Mouse (Mus musculus) thymus, postnatal 10 days (tissue): ENCODE measurements at regions not wholly inside any gene's neighbourhood (a gene's known extent, or its start where the extent isn't known, plus 50 kb on each side); places are given as distances from the start of the nearest gene placed in this dataset.

Experiments used
- DNase-seq, 2 experiments: peaks; one replicate each; pipeline ENCODE4 v3.0.0; 2021; ENCODE audit warnings: low spot score in 2 of 2

GRCm38 (mm10) chr4:142638733-142639339 is 399.6 kb upstream of the Kazn start:
- DNase-seq, result no peak

- DNase-seq, result no peak
These were observed 398.9 kb upstream of the Kazn start for GRCm38 (mm10) chr4:142638057-142638456.

- DNase-seq, result no peak
These were observed 395.2 kb upstream of the Kazn start for GRCm38 (mm10) chr4:142634398-142634797.

- no peak for DNase-seq
These were observed 394.6 kb upstream of the Kazn start for GRCm38 (mm10) chr4:142633667-142634350.

GRCm38 (mm10) chr4:142626503-142627194 is 387.4 kb upstream of the Kazn start:
- DNase-seq, result no peak

GRCm38 (mm10) chr4:142625456-142625855 is 386.3 kb upstream of the Kazn start:
- DNase-seq, result no peak

- no peak for DNase-seq
These were observed 383.1 kb upstream of the Kazn start for GRCm38 (mm10) chr4:142622151-142622861.

GRCm38 (mm10) chr4:142619396-142619795 is 380.2 kb upstream of the Kazn start:
- DNase-seq, result no peak

GRCm38 (mm10) chr4:142618770-142619169 is 379.6 kb upstream of the Kazn start:
- no peak for DNase-seq

GRCm38 (mm10) chr4:142617676-142618075 is 378.5 kb upstream of the Kazn start:
- DNase-seq, result no peak

GRCm38 (mm10) chr4:142616901-142617300 is 377.7 kb upstream of the Kazn start:
- DNase-seq, result no peak

GRCm38 (mm10) chr4:142605098-142605497 is 365.9 kb upstream of the Kazn start:
- DNase-seq, result no peak

- no peak for DNase-seq
These were observed 358.0 kb upstream of the Kazn start for GRCm38 (mm10) chr4:142597214-142597613.

- no peak for DNase-seq
These were observed 350.0 kb upstream of the Kazn start for GRCm38 (mm10) chr4:142589084-142589741.

- DNase-seq, result no peak
These were observed 349.4 kb upstream of the Kazn start for GRCm38 (mm10) chr4:142588418-142589083.

- DNase-seq, result no peak
These were observed 348.3 kb upstream of the Kazn start for GRCm38 (mm10) chr4:142587345-142588035.

- no peak for DNase-seq
These were observed 339.3 kb upstream of the Kazn start for GRCm38 (mm10) chr4:142578536-142578935.

GRCm38 (mm10) chr4:142577519-142577918 is 338.3 kb upstream of the Kazn start:
- DNase-seq, result no peak

- no peak for DNase-seq
These were observed 335.3 kb upstream of the Kazn start for GRCm38 (mm10) chr4:142574528-142574927.

GRCm38 (mm10) chr4:142570712-142571111 is 331.5 kb upstream of the Kazn start:
- no peak for DNase-seq

GRCm38 (mm10) chr4:142568556-142568955 is 329.4 kb upstream of the Kazn start:
- no peak for DNase-seq
